Mouse (Mus musculus) hindbrain, embryonic 11.5 days (tissue): Measurements from ENCODE around the gene Otor. TPM values are rescaled to one million over a fixed set of nuclear protein-coding genes. Genes with fewer than 3 reads are reported as not detected.

Experiments used
- ATAC-seq: fragments of 200-750 bp; cut with Nextera tagmentation; 2 replicates; pipeline ENCODE4 v1.8.0; 2017; ENCODE audit warnings: mild to moderate bottlenecking, moderate TSS enrichment, moderate library complexity; ENCODE audit not compliant: low FRiP score
- DNase-seq: peaks from one replicate; pipeline ENCODE4 v3.0.0-alpha.2; 2015; ENCODE audit warnings: low spot score
- H3K27ac ChIP-seq: fragments of 300-500 bp; sonication (generic); 2 replicates; pipeline ENCODE4 v1.5.1; 2014; ENCODE audit warnings: mild to moderate bottlenecking, low read depth, low read length
- H3K27me3 ChIP-seq: fragments of 300-500 bp; sonication (generic); 2 replicates; pipeline ENCODE4 v1.6.1; 2014; ENCODE audit warnings: mild to moderate bottlenecking, low read length, moderate library complexity, mixed read lengths; ENCODE audit not compliant: control insufficient read depth, insufficient read depth
- H3K36me3 ChIP-seq: fragments of 300-500 bp; sonication (generic); 2 replicates; pipeline ENCODE4 v1.6.1; 2014; ENCODE audit warnings: mild to moderate bottlenecking, low read length, moderate library complexity, mixed read lengths; ENCODE audit not compliant: control insufficient read depth, insufficient read depth
- H3K4me1 ChIP-seq: fragments of 300-500 bp; sonication (generic); replicated peaks from 2 replicates; pipeline ENCODE4 v1.6.1; 2014; ENCODE audit warnings: low read length, mixed read lengths; ENCODE audit not compliant: control insufficient read depth, insufficient read depth
- H3K4me2 ChIP-seq: fragments of 300-500 bp; sonication (generic); replicated peaks from 2 replicates; pipeline ENCODE4 v1.6.1; 2014; ENCODE audit warnings: mild to moderate bottlenecking, low read depth, low read length
- H3K4me3 ChIP-seq: fragments of 300-500 bp; sonication (generic); 2 replicates; pipeline ENCODE4 v1.5.1; 2014; ENCODE audit warnings: low read depth, low read length
- H3K9ac ChIP-seq: fragments of 300-500 bp; sonication (generic); 2 replicates; pipeline ENCODE4 v1.6.1; 2014; ENCODE audit warnings: low read depth, low read length
- H3K9me3 ChIP-seq: fragments of 300-500 bp; sonication (generic); 2 replicates; pipeline ENCODE4 v1.6.1; 2016; ENCODE audit warnings: low read length; ENCODE audit not compliant: control insufficient read depth
- WGBS: fragments of 180-500 bp; shearing (Covaris S2); extraction: QIAGEN DNeasy Blood & Tissue Kit; methylation state at CpG from one replicate; pipeline ENCODE4 v1.1.7; 2014; 5-methylcytosine and 5-hydroxymethylcytosine counted together
- polyA plus RNA-seq: library from polyadenylated mRNA; unstranded; fragments of >200 nt; fragmentation: Nextera tagmentation; extraction: Ambion mirVana; gene quantifications from 2 replicates; pipeline ENCODE4 v1.2.1, GENCODE M21; 2014

Gene Otor
- polyA plus RNA-seq, 1 experiment from 2014 or later, result 2.2 TPM

DNA sequence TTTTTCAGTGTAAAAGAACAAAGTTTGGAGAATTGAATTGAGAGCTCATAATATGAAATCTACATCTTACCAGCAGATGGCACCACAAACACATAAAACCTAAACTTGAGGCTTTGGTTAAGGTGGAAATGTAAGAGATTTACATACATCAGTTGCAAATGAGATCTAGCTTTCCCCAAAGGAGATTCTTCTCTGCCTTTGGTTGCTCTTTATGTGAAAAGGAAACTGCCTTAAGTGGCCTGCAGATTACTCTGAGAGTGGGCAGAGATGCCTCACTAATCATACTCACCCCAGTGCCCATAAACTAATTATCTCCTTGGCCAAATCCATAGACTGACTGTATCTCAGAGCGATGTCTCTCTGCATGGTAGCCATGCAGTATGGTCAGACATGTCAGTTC, 35.6 kb downstream of the Otor start:
- Histone ChIP-seq H3K36me3 (no peaks in the 10 kb centered on the region), H3K4me3 (no peak overlapping the region), H3K27me3 (no peaks in the 10 kb centered on the region), H3K4me2 (no peak overlapping the region), H3K4me1 (no peaks in the 10 kb centered on the region), H3K27ac (no peak overlapping the region), H3K9ac (no peak overlapping the region), H3K9me3 (no peaks in the 10 kb centered on the region)
- 86% methylated on average over 1 of the region's 1 CpGs for WGBS
- ATAC-seq (peak; percentile 38; the same call in 1 of the 2 replicates), DNase-seq (peak; percentile 60)

DNA sequence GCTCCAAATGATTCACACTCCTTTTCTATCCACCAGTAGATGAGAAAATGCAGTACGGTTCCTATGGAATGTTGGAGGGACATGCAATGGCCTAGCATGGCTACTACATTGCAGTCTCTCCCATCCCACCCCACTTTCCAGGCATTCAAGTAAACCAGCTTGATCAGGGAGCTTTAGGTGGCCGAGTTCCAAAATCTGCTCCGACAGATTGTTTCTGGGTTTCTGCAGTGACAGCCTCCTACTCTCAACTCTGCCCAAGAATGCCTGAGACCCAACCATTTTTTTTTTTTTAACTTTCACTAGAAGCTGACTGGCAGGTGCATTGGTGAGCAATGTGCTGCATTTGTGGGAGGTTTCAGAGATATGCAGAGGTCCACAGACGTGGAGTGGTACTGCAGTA, 36.4 kb downstream of the Otor start:
- no peak overlapping the region for H3K9ac ChIP-seq
- H3K4me3 ChIP-seq, result no peak overlapping the region
- no peak for ATAC-seq
- H3K9me3 ChIP-seq, result no peaks in the 10 kb centered on the region
- no peaks in the 10 kb centered on the region for H3K4me1 ChIP-seq
- WGBS, result 79% methylated on average over 4 of the region's 4 CpGs
- H3K27me3 ChIP-seq, result no peaks in the 10 kb centered on the region
- no peak for DNase-seq
- no peak overlapping the region for H3K4me2 ChIP-seq
- H3K36me3 ChIP-seq, result no peaks in the 10 kb centered on the region
- no peak overlapping the region for H3K27ac ChIP-seq

DNA sequence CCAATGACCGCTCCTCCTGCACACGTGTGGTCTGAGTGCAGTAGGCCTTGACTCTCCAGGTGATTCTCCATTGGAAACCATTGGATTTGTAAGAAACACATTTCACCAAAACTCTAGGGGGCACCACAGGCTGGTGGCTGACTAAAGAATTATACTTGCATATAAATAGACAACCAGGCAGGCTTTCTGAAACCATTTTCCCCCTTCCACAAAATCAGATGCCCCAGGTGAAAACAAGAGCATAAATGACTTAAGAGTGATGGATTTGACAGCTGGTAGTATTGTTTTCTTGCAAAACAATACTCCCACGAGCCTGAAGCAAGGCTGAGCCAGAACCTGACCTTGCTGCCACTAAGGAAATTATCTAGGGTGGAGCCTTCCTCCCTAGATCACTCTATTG, 39.2 kb downstream of the Otor start:
- H3K4me3 ChIP-seq, result no peak overlapping the region
- WGBS, result 52% methylated on average over 3 of the region's 3 CpGs
- no peak for DNase-seq

DNA sequence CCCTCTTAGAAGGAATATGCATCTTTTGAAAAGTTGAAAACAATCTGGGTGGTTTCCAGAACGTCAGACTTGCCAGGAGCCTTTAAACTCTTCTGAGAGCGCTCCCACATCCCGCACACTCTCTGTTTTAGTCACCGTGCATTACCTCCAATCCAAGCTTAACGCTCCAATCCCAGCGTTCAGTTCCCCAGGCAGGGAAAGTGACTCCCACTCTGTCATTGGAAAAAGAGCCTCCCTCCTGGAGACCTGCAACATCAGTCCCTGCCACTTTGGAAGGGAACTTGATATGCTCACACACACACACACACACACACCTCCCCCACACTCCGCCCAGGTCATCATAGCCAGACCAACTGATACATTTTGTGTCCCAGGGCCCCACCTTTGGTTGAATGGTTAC, 39.9 kb downstream of the Otor start:
- no peaks in the 10 kb centered on the region for H3K36me3 ChIP-seq
- H3K27ac ChIP-seq, result no peak overlapping the region
- H3K4me2 ChIP-seq, result no peak overlapping the region
- ATAC-seq (no peak), DNase-seq (no peak)
- no peaks in the 10 kb centered on the region for H3K9me3 ChIP-seq
- H3K4me3 ChIP-seq, result no peak overlapping the region
- whole genome bisulfite sequencing, result 83% methylated on average over 7 of the region's 7 CpGs
- H3K27me3 ChIP-seq, result no peaks in the 10 kb centered on the region
- H3K4me1 ChIP-seq, result no peaks in the 10 kb centered on the region
- H3K9ac ChIP-seq, result no peak overlapping the region

More for the DNA sequence above, 39.2 kb downstream of the Otor start:
- Histone ChIP-seq H3K4me2 (no peak overlapping the region), H3K27me3 (no peaks in the 10 kb centered on the region), H3K9ac (no peak overlapping the region), H3K4me1 (no peaks in the 10 kb centered on the region), H3K36me3 (no peaks in the 10 kb centered on the region), H3K27ac (no peak overlapping the region), H3K9me3 (no peaks in the 10 kb centered on the region)
- ATAC-seq, result peak; percentile 12; the same call in 1 of the 2 replicates

DNA sequence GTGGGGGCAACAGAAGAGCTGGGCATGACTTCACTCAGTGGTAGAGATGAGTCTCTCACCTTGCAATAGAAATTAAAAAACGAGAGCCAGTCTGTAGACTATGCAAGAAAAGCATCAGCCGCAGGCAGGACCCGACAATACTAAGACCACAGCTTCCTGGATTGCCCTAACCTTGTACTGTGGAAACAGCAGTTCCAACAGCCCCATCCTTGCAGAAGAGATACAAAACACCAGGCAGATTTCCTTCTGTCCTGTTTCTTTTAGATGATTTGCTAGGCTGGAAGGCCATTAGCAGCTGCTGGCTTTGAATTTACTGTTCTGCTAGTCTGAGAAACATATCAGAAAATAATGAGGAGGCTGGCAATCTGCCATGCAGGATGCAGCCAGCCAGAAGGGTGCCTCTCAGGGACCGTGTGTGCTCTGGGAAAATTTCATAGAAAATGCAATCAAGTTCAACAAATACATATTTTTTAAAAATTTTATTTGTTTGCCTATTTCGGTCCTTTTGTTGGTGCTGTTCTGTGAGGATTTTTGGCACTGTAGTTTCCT, 52.9 kb downstream of the Otor start:
- no peak overlapping the region for H3K4me3 ChIP-seq
- no peaks in the 10 kb centered on the region for H3K36me3 ChIP-seq
- DNase-seq (no peak), ATAC-seq (no peak)
- H3K27ac ChIP-seq, result no peak overlapping the region
- 91% methylated on average over 5 of the region's 5 CpGs for WGBS
- H3K4me1 ChIP-seq, result no peaks in the 10 kb centered on the region
- H3K4me2 ChIP-seq, result no peak overlapping the region
- no peak overlapping the region for H3K9ac ChIP-seq
- H3K9me3 ChIP-seq, result no peaks in the 10 kb centered on the region
- H3K27me3 ChIP-seq, result no peaks in the 10 kb centered on the region

Other genes with a start within 250 kb of the Otor start
- 6.4 and 6.7 TPM in 2 replicates for gene Kif16b, start 176.9 kb upstream of the Otor start, polyA plus RNA-seq
- gene Snrpb2, start 15.4 kb upstream of the Otor start, polyA plus RNA-seq, result 121 and 128 TPM in 2 replicates